Mouse (Mus musculus) splenic B cell, adult 2 months (primary cell): ENCODE measurements around the gene Degs2.

Source experiments
- DNase-seq: peaks from one replicate; pipeline ENCODE4 v3.0.0-alpha.2; 2011; ENCODE audit warnings: low read depth, low spot score
- H3K27me3 ChIP-seq: 2 replicates; pipeline ENCODE4 v1.6.1; 2012; ENCODE audit warnings: mild to moderate bottlenecking, low read length, moderate library complexity, mixed read lengths; ENCODE audit not compliant: control insufficient read depth, poor library complexity, insufficient read depth, severe bottlenecking
- H3K36me3 ChIP-seq: 2 replicates; pipeline ENCODE4 v1.6.1; 2012; ENCODE audit warnings: mild to moderate bottlenecking, low read length, moderate library complexity, mixed read lengths; ENCODE audit not compliant: control insufficient read depth, poor library complexity, insufficient read depth, severe bottlenecking

The Degs2 gene

GRCm38 (mm10) chr12:108686463-108686862 is 15.7 kb downstream of the Degs2 start:
- Histone ChIP-seq H3K27me3 (no peaks in the 10 kb centered on the region), H3K36me3 (peaks cover 12% of the 10 kb centered on the region)
- DNase-seq, result no peak

GRCm38 (mm10) chr12:108682240-108683023 is 19.7 kb downstream of the Degs2 start:
- Histone ChIP-seq H3K36me3 (peaks cover 18% of the 10 kb centered on the region), H3K27me3 (no peaks in the 10 kb centered on the region)
- DNase-seq, result no peak

- Histone ChIP-seq H3K36me3 (peaks cover 17% of the 10 kb centered on the region), H3K27me3 (no peaks in the 10 kb centered on the region)
- DNase-seq, result no peak
Observed at GRCm38 (mm10) chr12:108680861-108681260, 21.3 kb downstream of the Degs2 start.

- no peak for DNase-seq
- H3K27me3 ChIP-seq, result no peaks in the 10 kb centered on the region
- peaks cover 31% of the 10 kb centered on the region for H3K36me3 ChIP-seq
Observed at GRCm38 (mm10) chr12:108678366-108678765, 23.7 kb downstream of the Degs2 start.

- H3K27me3 ChIP-seq, result no peaks in the 10 kb centered on the region
- peaks cover 28% of the 10 kb centered on the region for H3K36me3 ChIP-seq
- no peak for DNase-seq
Observed at GRCm38 (mm10) chr12:108677116-108677515, 25.0 kb downstream of the Degs2 start.

GRCm38 (mm10) chr12:108675614-108676401 is 26.3 kb downstream of the Degs2 start:
- Histone ChIP-seq H3K36me3 (peaks cover 26% of the 10 kb centered on the region), H3K27me3 (no peaks in the 10 kb centered on the region)
- DNase-seq, result peak; percentile 21

- no peaks in the 10 kb centered on the region for H3K27me3 ChIP-seq
- DNase-seq, result no peak
- peaks cover 23% of the 10 kb centered on the region for H3K36me3 ChIP-seq
Observed at GRCm38 (mm10) chr12:108674916-108675315, 27.2 kb downstream of the Degs2 start.

- Histone ChIP-seq H3K36me3 (peaks cover 23% of the 10 kb centered on the region), H3K27me3 (no peaks in the 10 kb centered on the region)
- DNase-seq, result no peak
Observed at GRCm38 (mm10) chr12:108674502-108674901, 27.6 kb downstream of the Degs2 start.

- DNase-seq, result no peak
- no peaks in the 10 kb centered on the region for H3K27me3 ChIP-seq
- peaks cover 21% of the 10 kb centered on the region for H3K36me3 ChIP-seq
Observed at GRCm38 (mm10) chr12:108673546-108673945, 28.6 kb downstream of the Degs2 start.

GRCm38 (mm10) chr12:108672908-108673307 is 29.2 kb downstream of the Degs2 start:
- peaks cover 20% of the 10 kb centered on the region for H3K36me3 ChIP-seq
- H3K27me3 ChIP-seq, result no peaks in the 10 kb centered on the region
- DNase-seq, result no peak

- DNase-seq, result no peak
- no peaks in the 10 kb centered on the region for H3K27me3 ChIP-seq
- peaks cover 16% of the 10 kb centered on the region for H3K36me3 ChIP-seq
Observed at GRCm38 (mm10) chr12:108671541-108671940, 30.6 kb downstream of the Degs2 start.

GRCm38 (mm10) chr12:108668606-108669235 is 33.4 kb downstream of the Degs2 start:
- DNase-seq, result no peak
- Histone ChIP-seq H3K27me3 (no peaks in the 10 kb centered on the region), H3K36me3 (peaks cover 10% of the 10 kb centered on the region)

- Histone ChIP-seq H3K36me3 (peaks cover 20% of the 10 kb centered on the region), H3K27me3 (no peaks in the 10 kb centered on the region)
- DNase-seq, result peak; percentile 66
Observed at GRCm38 (mm10) chr12:108657350-108657749, 44.8 kb downstream of the Degs2 start.

- peaks cover 28% of the 10 kb centered on the region for H3K36me3 ChIP-seq
- H3K27me3 ChIP-seq, result no peaks in the 10 kb centered on the region
- DNase-seq, result no peak
Observed at GRCm38 (mm10) chr12:108653358-108654335, 48.5 kb downstream of the Degs2 start.
